Mouse (Mus musculus) lung, embryonic 16.5 days (tissue): ENCODE measurements around the gene Plekha7. TPM values are rescaled to one million over a fixed set of nuclear protein-coding genes. Genes with fewer than 3 reads are reported as not detected.

Source experiments
- ATAC-seq: fragments of 200-750 bp; cut with Nextera tagmentation; 2 replicates; pipeline ENCODE4 v1.8.0; 2017; ENCODE audit warnings: low read depth, mild to moderate bottlenecking, moderate library complexity
- H3K27ac ChIP-seq: fragments of 300-500 bp; sonication (generic); 2 replicates; pipeline ENCODE4 v1.5.1; 2014; ENCODE audit warnings: mild to moderate bottlenecking, control low read depth, low read length
- H3K27me3 ChIP-seq: fragments of 300-500 bp; sonication (generic); 2 replicates; pipeline ENCODE4 v1.6.1; 2014; ENCODE audit warnings: low read depth, low read length, mixed read lengths; ENCODE audit not compliant: control insufficient read depth, insufficient read depth
- H3K36me3 ChIP-seq: fragments of 300-500 bp; sonication (generic); 2 replicates; pipeline ENCODE4 v1.6.1; 2014; ENCODE audit warnings: low read length; ENCODE audit not compliant: control insufficient read depth, insufficient read depth
- H3K4me1 ChIP-seq: fragments of 300-500 bp; sonication (generic); replicated peaks from 2 replicates; pipeline ENCODE4 v1.6.1; 2014; ENCODE audit warnings: low read length, mixed read lengths; ENCODE audit not compliant: control insufficient read depth, insufficient read depth
- H3K4me2 ChIP-seq: fragments of 300-500 bp; sonication (generic); 2 replicates; pipeline ENCODE4 v1.6.1; 2014; ENCODE audit warnings: low read depth, low read length, control low read depth
- H3K4me3 ChIP-seq: fragments of 300-500 bp; sonication (generic); 2 replicates; pipeline ENCODE4 v1.5.1; 2014; ENCODE audit warnings: mild to moderate bottlenecking, low read length, control low read depth
- H3K9ac ChIP-seq: fragments of 300-500 bp; sonication (generic); 2 replicates; pipeline ENCODE4 v1.6.1; 2014; ENCODE audit warnings: low read length, control low read depth
- H3K9me3 ChIP-seq: fragments of 300-500 bp; sonication (generic); 2 replicates; pipeline ENCODE4 v1.6.1; 2016; ENCODE audit warnings: low read length; ENCODE audit not compliant: control insufficient read depth
- WGBS: fragments of 180-500 bp; shearing (Covaris S2); extraction: QIAGEN DNeasy Blood & Tissue Kit; methylation state at CpG from one replicate; pipeline ENCODE4 v1.1.7; 2014; 5-methylcytosine and 5-hydroxymethylcytosine counted together
- polyA plus RNA-seq: library from polyadenylated mRNA; unstranded; fragments of >200 nt; fragmentation: Nextera tagmentation; extraction: Ambion mirVana; gene quantifications from 2 replicates; pipeline ENCODE4 v1.2.1, GENCODE M21; 2015

Gene Plekha7
- polyA plus RNA-seq, 1 experiment from 2014 or later, result 10.9 TPM

DNA sequence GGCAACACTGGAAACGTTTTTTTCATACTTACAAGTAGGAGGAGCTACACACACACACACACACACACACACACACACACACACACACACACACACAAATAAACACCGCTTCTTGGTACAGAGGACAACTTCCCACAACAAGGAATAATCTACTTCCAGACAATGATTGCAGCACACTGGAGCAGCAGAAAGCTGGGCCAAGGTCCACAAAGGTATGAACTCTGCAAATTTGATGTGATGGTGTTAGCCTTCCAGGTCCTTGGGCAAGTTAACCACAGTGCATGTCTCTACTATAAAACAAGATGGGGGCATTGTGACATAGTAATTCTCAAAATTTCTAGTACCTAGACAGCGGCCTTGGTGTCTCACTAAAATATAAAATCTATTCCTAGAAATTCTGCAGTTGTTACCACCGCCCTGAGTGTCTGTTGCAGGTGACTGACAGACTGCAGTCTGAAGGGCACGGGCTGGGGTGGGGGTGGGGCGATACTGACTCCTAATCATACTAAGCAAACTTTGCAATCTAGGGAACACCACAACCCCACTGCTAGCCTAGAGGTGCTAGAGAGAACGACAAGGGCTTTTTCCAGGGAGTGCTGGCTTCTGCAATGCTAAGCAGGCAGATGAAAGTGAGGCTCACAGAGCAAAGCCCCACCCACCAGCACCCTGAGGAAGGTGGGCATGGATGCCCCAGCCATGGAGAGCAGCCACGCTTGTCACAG lies 85.7 kb downstream of the Plekha7 start:
- peaks cover 32% of the 10 kb centered on the region for H3K4me1 ChIP-seq
- peak; percentile 27; the same call in 1 of the 2 replicates for ATAC-seq
- no peak overlapping the region for H3K9ac ChIP-seq
- 30% methylated on average over 8 of the region's 8 CpGs for WGBS
- peak overlapping the region; percentile 44 for H3K27ac ChIP-seq
- H3K4me3 ChIP-seq, result no peak overlapping the region
- no peaks in the 10 kb centered on the region for H3K36me3 ChIP-seq
- H3K4me2 ChIP-seq, result no peak overlapping the region
- no peaks in the 10 kb centered on the region for H3K9me3 ChIP-seq
- H3K27me3 ChIP-seq, result no peaks in the 10 kb centered on the region

- H3K27ac ChIP-seq, result peak overlapping the region; percentile 44; the same call in 1 of the 2 replicates
Observed at GRCm38 (mm10) chr7:116221883-116222282, 86.3 kb downstream of the Plekha7 start.

GRCm38 (mm10) chr7:116220103-116220707 lies 88.0 kb downstream of the Plekha7 start:
- H3K27me3 ChIP-seq, result no peaks in the 10 kb centered on the region
- WGBS, result 62% methylated on average over 12 of the region's 12 CpGs
- peaks cover 4% of the 10 kb centered on the region; the same call in 1 of the 2 replicates for H3K9me3 ChIP-seq
- H3K9ac ChIP-seq, result no peak overlapping the region
- no peak overlapping the region for H3K4me3 ChIP-seq
- ATAC-seq, result no peak
- H3K27ac ChIP-seq, result no peak overlapping the region
- no peak overlapping the region for H3K4me2 ChIP-seq
- H3K4me1 ChIP-seq, result peaks cover 30% of the 10 kb centered on the region
- no peaks in the 10 kb centered on the region for H3K36me3 ChIP-seq

More at GRCm38 (mm10) chr7:116221883-116222282, 86.3 kb downstream of the Plekha7 start:
- H3K36me3 ChIP-seq, result no peaks in the 10 kb centered on the region
- H3K9ac ChIP-seq, result no peak overlapping the region
- peaks cover 32% of the 10 kb centered on the region for H3K4me1 ChIP-seq
- no peak overlapping the region for H3K4me3 ChIP-seq
- peak; percentile 90 for ATAC-seq
- no peaks in the 10 kb centered on the region for H3K27me3 ChIP-seq
- no peak overlapping the region for H3K4me2 ChIP-seq
- H3K9me3 ChIP-seq, result no peaks in the 10 kb centered on the region
- WGBS, result 25% methylated on average over 7 of the region's 7 CpGs

GRCm38 (mm10) chr7:116217747-116218146 lies 90.4 kb downstream of the Plekha7 start:
- peaks cover 4% of the 10 kb centered on the region; the same call in 1 of the 2 replicates for H3K9me3 ChIP-seq
- ATAC-seq, result no peak
- no peaks in the 10 kb centered on the region for H3K27me3 ChIP-seq
- WGBS, result 91% methylated on average over 7 of the region's 7 CpGs
- H3K4me2 ChIP-seq, result no peak overlapping the region
- H3K4me1 ChIP-seq, result peaks cover 21% of the 10 kb centered on the region
- no peak overlapping the region for H3K9ac ChIP-seq
- H3K36me3 ChIP-seq, result no peaks in the 10 kb centered on the region
- no peak overlapping the region for H3K27ac ChIP-seq
- no peak overlapping the region for H3K4me3 ChIP-seq

DNA sequence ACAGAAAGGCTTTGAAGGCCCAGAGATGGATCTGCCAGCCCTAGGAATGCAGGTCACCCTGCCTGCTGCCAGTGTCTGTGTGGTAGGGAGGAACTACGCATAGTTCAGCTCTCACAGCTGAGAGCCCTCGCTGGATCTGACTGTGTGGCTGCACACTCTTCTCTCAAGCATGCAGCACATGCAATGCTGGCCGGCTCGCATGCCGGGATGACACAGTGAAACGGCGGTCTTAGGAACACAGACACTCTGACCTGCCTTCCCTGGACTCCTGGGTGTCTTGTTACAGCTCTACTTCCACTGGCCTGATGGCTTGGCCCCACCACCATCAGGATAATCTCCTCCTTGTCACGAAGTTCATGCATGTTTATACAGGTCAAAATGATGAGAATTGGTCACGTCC lies 96.3 kb downstream of the Plekha7 start:
- H3K27me3 ChIP-seq, result no peaks in the 10 kb centered on the region
- no peak overlapping the region for H3K4me2 ChIP-seq
- WGBS, result 22% methylated on average over 9 of the region's 9 CpGs
- peaks cover 4% of the 10 kb centered on the region; the same call in 1 of the 2 replicates for H3K9me3 ChIP-seq
- H3K4me3 ChIP-seq, result no peak overlapping the region
- H3K4me1 ChIP-seq, result peaks cover 4% of the 10 kb centered on the region
- ATAC-seq, result 0 out of 2 replicates have a peak, but pooled peaks have one; percentile 29
- no peak overlapping the region for H3K9ac ChIP-seq
- no peak overlapping the region for H3K27ac ChIP-seq
- no peaks in the 10 kb centered on the region for H3K36me3 ChIP-seq

- no peaks in the 10 kb centered on the region for H3K36me3 ChIP-seq
- H3K9ac ChIP-seq, result no peak overlapping the region
- no peaks in the 10 kb centered on the region for H3K9me3 ChIP-seq
- no peak overlapping the region for H3K27ac ChIP-seq
- peaks cover 5% of the 10 kb centered on the region for H3K4me1 ChIP-seq
- H3K4me2 ChIP-seq, result no peak overlapping the region
- WGBS, result 51% methylated on average over 10 of the region's 10 CpGs
- no peaks in the 10 kb centered on the region for H3K27me3 ChIP-seq
- no peak for ATAC-seq
- H3K4me3 ChIP-seq, result no peak overlapping the region
Observed at GRCm38 (mm10) chr7:116209926-116210631, 98.1 kb downstream of the Plekha7 start.

- no peak overlapping the region for H3K9ac ChIP-seq
- 63% methylated on average over 8 of the region's 8 CpGs for WGBS
- peaks cover 5% of the 10 kb centered on the region for H3K4me1 ChIP-seq
- no peak for ATAC-seq
- H3K9me3 ChIP-seq, result no peaks in the 10 kb centered on the region
- no peaks in the 10 kb centered on the region for H3K36me3 ChIP-seq
- H3K27me3 ChIP-seq, result no peaks in the 10 kb centered on the region
- H3K27ac ChIP-seq, result no peak overlapping the region
- H3K4me2 ChIP-seq, result no peak overlapping the region
- H3K4me3 ChIP-seq, result no peak overlapping the region
Observed at GRCm38 (mm10) chr7:116208880-116209279, 99.3 kb downstream of the Plekha7 start.

DNA sequence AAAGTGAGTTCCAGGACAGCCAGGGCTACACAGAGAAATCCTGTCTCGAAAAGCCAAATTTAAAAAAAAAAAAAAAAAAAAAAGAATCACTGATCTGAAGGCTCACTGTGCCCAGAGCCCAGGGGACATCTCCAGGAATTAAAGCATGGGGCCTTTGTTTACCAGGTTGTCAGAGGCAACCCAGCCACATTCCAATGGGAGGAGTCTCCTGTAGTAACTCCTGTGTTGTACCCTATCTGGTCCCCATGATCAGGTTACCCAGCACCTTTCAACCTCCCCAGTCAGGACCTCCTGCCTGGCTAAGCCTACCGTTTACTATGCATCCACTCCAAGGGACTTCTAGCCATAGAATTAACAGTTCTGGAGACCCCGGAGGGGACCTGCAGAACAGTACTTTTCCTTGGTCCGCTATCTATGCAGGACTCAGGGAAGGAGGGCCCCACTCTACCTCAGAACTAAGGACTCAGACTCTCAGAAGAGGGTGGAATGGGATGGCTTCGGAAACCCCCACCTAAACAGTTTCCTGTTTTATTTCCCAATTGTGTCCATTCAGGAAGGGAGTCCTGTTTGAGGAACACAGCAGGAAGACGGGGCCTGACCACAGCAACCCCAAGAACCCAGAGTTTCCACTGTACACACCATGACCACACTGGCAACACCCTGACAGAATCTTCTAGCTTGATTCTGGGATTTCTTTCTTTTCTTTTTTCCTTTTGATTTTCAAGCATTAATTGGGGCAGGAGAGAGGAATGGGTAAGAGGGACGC lies 101.2 kb downstream of the Plekha7 start:
- Histone ChIP-seq H3K36me3 (no peaks in the 10 kb centered on the region), H3K9me3 (no peaks in the 10 kb centered on the region), H3K27ac (no peak overlapping the region), H3K27me3 (no peaks in the 10 kb centered on the region), H3K9ac (0 out of 2 replicates have a peak overlapping the region, but pooled peaks have one; percentile 11), H3K4me3 (no peak overlapping the region), H3K4me1 (peaks cover 5% of the 10 kb centered on the region), H3K4me2 (no peak overlapping the region)
- WGBS, result 44% methylated on average over 7 of the region's 7 CpGs
- ATAC-seq, result peak; percentile 16; the same call in 1 of the 2 replicates
